Mouse (Mus musculus): ENCODE measurements around the gene Donson.
A peak's percentile ranks its signal among the peaks of the same experiment; 100 is the strongest.
"Not testable (repeated sequence)": the region's sequence is repeated elsewhere in the genome, so short reads cannot be mapped to it uniquely, and the experiment has no call there.

The Donson gene

DNA sequence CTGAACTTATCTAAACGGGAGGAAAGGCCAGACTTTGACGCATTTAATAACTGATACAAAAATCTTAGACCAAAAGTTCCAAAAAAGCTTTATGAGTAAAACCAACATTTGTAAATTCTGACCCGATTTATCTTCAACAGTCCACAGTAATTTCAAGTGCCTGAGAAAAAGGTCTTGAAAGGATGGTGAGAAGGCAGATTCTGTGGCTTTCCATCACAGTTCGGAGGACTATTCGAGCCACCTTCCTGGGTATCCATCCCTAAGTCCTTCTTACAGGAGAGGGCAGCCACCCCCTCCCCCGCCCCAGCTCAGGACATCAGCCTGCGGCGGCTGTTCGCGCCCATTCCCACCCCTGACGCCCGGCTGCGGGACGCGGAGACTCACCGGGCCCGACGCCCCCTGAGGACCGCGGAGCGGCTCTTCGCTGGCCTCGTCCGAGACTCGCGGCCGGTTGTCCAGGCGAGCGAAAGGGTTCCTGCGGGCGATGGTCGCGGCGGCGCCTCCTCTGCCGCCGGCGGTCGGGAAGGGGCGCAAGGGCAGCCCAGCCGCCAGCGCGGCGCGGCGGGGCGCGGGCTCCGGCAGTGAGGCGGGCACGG is 449 bp downstream of the Donson start:
- no peak for DNase-seq (ENCODE audit: low read depth)

DNA sequence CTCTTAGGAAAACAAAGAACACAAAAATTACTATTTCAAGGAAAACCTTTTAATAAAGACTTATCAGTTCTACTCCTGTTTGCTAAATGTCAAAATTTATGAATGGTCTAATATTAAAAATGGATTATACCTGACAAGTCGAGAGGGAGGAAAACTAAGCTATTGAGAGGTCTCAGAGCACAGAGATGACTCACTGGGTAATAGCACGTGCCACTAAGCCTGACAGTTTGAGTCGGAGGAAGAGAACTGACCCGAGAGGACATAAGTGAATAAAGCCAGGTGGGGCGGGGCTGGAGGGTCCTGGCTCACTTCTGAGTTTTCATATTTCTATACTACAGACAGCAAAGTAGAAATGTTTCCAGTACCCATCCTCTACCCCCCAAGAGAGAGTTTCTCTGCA is 2.2 kb downstream of the Donson start:
- no peak for DNase-seq (ENCODE audit: low read depth)

DNA sequence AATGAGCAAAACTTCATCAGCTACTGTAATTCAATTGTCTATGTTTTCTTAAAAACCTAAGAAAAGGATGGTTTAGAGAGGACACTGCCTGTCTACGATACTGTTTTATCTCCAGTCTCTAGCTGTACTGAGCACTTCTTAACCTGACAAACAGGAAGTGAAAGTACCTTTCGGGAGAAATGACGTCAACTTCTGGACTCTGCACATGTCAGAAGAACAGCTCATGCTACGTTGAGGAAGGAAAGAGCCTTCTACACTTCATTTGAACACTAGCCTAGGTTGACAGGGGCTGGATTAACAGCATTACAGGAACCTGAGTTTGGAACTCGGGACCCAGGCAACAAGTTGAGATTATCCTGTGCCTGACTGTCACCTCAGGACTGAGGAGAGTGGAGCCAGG is 3.0 kb downstream of the Donson start:
- no peak for DNase-seq (ENCODE audit: low read depth)

DNA sequence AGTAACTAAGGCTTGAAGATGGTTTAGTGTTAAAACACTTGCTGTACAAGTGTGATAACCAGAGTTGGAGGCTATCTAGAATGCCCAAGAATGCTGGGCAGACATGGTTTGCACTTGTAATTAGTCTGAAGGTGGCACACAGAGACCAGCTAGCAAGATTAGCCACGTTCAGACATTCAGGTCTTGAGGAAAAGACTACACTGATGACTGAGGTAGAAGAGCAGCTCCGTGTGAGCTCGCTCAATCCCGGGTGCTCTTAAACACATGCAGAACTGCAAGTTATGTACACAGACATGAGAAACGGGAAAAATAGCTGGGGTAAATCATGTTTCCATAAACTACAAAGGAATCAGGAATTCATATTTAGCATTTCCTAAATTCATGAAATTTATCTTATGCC is 7.9 kb downstream of the Donson start:
- DNase-seq (ENCODE audit: low read depth) = no peak

DNA sequence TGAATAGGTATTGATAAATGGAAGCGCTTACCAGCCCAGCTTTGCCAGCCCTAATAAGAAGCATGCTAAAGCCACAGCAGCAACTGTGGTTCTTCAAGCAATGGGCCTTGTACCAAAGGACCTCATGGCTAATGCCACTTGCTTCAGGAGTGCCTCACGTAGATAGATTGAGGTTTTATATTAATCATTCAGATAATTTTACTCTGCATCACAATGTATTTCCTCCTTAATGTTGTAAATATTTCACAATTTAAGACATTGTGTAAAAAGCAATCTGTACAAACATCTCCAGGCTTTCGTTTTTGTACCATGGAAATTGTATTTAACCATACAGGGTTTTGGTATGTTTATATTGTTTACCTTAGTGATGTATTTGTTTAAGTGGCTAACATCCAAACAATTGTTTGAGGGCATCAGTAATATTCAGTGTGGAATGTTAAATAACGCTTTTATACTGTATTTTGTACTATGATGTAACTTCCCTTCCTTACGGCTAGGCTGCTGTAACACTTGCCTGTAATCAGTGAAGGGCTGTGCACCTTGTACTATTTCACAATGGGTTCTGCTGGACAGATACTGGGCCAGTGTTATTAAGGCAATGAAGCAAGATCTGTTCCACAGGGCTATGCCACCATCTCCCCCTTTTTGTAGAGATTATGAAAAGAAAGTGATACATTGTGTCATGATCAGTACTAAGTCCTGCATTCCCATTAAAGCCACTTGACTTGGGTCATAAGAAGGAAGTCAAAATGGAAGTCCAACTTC is 10.2 kb downstream of the Donson start:
- DNase-seq (ENCODE audit: low read depth) = no peak

DNA sequence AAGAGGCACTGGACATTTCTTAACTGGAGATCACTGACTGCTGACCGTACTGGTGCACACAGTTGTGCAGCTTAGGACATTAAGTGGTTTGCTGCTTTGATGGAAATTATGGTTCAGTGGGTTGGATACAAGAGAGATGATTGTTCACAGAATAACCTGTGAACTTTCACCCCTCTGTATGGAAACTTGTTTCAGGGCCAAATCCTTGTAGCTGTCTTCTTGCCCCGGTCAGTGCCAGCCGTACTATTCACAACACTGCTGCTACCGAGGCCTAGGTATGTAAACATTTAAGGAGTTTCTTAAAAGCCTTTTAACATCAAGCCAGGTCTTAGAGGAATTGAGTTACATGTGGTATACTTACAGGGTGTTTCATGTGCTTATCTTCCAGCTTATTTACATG is 14.1 kb downstream of the Donson start:
- DNase-seq (ENCODE audit: low read depth) = no peak

DNA sequence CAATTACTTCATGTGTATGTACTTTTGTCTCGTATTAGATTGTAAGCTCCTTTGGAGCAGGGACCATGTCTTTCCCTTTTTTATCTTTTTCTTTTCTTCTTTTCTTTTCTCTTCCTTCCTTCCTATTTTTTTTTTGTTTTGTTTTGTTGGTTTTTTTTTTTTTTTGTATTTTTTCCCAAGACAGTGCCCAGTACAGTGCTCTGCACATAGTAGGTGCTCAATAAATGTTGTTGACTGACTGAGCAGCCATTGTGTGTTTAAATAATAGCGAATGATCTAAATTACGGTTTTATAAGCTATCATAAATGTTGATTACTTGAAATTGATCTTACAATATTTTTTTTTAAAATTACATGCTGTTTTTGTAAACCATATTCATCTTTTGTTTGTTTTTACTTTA is 24.8 kb downstream of the Donson start:
- DNase-seq (ENCODE audit: low read depth) = no peak

DNA sequence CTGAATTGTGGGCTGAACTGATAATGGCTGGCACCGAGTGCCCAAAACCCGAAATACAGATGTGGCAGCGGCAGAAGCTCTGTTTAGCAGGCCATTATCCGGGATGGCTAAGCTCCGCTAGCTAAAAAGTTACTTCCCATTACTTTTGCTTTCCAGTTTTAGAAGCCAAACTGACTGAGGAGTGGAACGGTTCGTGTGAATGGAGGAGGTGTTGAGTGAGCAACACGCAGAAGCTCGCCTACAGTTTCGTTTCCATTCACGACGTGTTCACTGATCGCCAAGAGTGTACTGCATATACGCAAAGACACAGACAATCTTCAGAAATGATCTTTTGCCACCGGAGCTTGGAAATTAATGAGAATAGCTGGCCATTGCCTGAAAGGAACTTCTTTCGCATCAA is 26.2 kb downstream of the Donson start:
- no peak for DNase-seq (ENCODE audit: low read depth)

DNA sequence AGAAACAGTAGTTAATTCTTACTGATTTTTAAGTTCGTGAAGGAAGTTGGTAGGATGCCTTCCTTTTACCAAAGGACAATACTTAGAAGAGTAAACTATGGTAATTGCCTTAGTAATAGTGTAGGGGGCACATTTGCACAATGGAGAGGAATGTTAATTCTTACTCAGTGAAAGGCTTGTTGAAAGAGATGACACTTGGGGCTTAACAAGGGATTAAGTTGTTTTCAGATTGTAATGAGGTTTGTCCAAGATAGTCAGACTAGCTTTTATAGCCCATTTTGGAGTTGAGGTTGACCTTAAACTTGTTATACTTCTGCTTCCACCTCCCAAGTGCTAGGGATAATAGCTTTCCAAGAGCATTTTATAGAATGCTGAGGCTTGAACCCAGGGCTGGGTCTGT is 27.2 kb downstream of the Donson start:
- no peak for DNase-seq (ENCODE audit: low read depth)

DNA sequence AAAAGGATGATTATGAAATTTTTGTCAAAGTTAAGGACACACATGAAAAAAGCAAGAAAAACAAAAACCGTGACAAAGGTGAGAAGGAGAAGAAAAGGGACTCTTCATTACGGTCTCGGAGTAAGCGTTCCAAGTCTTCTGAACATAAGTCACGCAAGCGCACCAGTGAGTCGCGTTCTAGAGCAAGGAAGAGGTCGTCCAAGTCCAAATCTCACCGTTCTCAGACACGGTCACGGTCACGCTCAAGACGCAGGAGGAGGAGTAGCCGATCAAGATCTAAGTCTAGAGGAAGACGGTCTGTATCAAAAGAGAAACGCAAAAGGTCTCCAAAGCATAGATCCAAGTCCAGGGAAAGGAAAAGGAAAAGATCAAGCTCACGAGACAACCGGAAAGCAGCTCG is 28.8 kb downstream of the Donson start:
- no peak for DNase-seq (ENCODE audit: low read depth)

DNA sequence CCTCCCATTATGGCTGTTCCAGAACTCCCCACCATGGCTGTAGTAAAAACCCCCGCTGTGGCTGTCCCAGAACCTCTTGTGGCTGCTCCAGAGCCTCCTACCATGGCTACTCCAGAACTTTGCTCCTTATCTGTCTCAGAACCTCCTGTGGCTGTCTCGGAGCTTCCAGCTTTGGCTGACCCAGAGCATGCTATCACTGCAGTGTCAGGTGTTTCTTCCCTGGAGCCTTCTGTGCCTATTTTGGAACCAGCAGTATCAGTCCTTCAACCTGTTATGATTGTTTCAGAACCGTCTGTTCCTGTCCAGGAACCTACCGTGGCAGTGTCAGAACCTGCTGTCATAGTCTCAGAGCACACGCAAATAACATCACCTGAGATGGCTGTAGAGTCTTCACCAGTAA is 30.1 kb downstream of the Donson start:
- no peak for DNase-seq (ENCODE audit: low read depth)

DNA sequence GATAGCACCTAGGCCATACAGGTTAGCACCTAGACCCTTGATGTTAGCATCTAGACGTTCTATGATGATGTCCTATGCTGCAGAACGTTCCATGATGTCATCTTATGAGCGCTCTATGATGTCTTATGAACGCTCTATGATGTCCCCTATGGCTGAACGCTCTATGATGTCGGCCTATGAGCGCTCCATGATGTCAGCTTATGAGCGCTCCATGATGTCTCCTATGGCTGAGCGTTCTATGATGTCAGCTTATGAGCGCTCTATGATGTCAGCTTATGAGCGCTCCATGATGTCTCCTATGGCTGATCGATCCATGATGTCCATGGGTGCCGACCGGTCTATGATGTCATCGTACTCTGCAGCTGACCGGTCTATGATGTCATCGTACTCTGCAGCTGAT is 31.3 kb downstream of the Donson start:
- DNase-seq (ENCODE audit: low read depth) = no peak

DNA sequence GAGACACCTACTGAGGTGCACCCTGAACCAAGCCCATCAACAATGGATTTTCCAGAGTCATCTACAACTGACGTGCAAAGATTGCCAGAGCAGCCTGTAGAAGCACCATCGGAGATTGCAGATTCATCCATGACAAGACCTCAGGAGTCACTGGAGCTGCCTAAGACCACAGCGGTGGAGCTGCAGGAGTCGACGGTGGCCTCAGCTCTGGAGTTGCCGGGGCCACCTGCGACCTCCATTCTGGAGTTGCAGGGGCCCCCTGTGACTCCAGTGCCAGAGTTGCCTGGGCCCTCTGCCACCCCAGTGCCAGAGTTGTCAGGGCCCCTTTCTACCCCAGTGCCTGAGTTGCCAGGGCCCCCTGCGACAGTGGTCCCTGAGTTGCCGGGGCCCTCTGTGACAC is 33.3 kb downstream of the Donson start:
- DNase-seq (ENCODE audit: low read depth) = no peak

DNA sequence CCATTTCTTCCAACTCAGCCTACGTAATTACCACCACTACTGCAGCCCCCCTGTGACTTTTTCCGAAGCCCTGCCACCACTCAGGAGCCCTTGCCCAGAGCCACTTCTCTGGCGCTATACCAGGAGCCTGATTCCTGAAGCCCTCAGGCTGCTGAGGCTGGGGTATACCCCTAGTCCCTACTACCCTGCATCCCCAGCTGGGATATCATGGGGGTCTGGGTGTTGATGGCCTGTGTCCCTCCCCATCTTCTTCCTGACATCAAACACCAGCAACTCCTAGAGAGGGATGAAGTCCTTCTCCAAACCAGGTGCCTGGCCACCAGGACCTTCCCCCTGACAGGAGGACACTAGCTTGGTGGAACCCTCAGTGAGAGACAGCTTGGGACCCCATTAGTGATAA is 36.4 kb downstream of the Donson start:
- DNase-seq (ENCODE audit: low read depth) = no peak

DNA sequence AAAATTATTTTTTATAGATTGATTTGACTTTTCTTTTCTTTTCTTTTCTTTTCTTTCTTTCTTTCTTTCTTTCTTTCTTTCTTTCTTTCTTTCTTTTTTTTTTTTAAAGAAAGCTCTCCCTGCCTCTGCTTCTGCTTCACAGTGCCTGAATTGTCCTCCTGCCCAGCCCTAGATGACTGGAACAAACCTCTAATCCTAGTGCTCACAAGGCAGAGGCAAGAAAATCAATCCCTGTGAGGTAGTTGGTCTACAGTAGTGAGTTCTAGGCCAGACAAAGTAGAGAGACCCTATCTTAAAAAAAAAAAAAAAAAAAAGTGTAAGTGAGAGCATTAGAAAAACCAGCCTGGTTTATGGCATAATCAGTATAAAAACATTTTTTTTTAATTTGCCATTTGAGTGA is 38.8 kb downstream of the Donson start:
- DNase-seq (ENCODE audit: low read depth) = no peak

DNA sequence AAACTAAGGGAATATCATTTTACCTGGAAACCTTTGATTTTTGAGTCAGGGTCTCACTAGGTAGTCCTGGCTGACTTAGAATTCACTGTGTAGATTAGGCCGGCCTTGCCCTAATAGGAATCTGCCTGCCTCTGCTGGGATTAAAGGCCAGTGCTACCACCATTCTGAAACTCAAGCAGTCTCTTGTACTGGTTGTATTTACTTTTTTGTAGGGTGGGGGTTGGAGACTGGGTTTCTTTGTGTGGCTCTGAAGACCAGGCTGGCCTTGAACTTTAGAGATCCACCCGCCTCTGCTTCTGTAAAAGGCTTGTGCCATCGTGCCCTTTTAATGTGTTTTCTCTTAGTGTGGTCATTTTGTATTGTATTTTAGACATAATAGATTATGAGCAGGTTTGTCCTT is 39.3 kb downstream of the Donson start:
- no peak for DNase-seq (ENCODE audit: low read depth)

DNA sequence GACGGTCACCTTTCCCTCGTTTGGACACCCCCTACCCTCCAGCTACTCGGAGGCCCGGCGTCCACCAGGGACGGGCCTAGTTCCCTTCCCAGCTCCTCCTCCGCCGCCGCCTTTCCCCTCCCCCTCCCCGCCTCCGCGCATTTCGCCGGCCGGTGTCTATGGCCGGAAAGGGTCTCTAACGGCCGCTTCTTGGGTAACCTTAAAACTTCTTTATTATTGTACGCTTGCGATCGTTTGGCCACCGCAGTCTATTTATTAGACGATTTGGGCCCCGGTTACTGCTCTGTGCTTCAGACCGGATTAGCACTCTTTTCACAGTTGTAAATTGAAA is 40.4 kb downstream of the Donson start:
- DNase-seq (ENCODE audit: low read depth) = peak; percentile 60

DNA sequence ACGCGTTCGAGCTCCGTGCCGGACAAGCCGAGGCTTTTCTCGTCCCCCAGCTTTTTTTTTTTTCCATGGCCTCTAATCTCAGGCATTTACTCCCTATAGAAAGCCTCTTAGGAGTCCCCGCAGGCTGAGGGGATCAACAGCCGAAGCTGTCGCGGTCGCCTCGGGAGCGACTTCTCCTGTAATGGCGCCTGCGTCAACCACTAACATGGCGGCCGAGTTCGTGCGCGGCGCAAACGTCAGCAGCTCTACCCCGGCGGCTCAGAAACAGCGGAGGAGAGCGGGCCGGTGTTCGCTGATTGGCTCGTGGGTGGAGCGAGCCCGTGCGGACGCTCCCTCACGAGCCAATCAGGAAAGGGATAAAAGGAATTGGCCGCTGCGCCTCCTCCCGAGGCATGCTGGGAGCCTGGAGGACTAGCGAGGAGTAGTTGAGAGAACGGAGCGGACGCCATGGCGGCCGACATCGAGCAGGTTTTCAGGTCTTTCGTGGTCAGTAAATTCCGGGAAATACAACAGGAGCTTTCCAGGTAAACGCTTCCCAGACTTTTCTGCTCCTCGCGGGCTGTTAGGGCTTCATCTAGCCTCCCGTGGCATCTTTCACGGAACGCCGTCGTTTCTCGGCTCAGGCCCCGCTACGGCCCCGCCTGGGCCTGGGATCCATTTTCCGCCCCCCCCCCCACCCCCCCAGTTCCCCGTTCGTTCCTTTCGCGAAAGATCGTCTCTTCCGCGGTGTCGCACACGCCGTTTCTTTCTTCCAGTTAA is 40.9 kb downstream of the Donson start, which contains the start of gene Son:
Son (plus strand) TSS at position 46 of the 759 bp plus-strand sequence.
- peak; percentile 95 for DNase-seq (ENCODE audit: low read depth)

DNA sequence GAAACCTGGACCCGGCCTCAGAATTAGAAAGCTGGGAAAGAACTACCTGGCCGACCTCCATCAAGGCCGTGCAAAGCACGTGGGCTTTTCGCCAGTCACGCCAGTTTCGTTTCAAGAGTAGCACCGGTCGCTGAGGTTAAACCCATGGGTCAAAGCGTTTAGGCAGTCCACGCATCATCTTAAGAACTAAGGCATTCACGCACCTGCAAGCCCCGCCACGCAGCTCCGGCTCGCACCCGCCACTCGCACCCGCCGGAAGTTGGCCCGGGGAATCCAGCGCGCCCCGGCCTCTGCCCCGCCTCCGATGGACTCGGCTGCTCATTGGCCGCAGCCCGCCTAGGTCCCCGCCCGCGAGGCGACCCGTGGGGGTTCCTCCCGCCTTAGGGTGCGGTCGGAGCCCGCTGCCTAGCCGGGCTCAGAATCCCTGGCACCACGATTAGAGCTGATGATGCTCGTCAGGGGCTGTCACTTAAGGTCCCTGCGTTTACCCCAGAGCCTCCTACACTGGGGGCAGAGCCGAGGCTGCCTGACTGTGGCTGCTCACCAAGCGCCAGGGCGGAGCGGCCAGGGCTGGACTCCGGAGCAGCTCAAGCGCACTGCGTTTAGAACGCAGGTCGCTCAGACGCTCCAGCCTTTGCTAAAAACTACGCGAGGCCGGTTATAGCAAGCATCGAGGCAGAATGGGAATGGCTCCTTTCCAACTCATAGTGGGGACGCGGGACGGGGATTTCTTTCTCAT is 41.7 kb downstream of the Donson start, which contains the start of gene Gart:
Gart (minus strand) TSS at position 272 of the 739 bp plus-strand sequence.
- DNase-seq (ENCODE audit: low read depth) = peak; percentile 87

DNA sequence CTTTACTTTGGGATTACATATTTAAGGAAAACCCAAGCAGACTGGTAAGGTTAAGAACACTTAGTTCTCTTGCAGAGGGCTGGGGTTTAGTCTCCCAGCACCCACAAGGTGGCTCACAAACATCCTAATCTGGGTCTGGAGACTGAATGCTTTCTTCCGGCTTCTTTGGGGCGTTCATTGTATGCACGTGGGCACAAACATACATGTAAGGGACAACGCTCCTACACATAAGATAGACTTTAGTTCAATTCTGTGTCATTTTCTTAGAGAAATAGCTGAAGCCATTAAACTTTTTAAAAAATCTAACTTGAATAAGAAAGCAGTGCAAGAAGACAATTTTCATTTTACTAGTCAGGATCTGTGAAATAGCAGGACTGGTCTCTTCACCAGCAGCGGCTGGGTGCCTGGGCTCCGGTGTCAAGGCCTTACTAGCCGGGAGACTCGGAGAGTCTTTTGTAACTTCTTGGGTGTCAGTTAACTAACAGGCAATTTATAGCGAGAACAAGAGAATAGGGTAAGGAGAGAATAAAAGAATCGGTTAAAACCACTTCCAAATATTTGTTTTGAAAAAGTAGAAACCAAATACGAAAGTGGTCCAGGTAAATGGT is 42.5 kb downstream of the Donson start:
- peak; percentile 72 for DNase-seq (ENCODE audit: low read depth)

DNA sequence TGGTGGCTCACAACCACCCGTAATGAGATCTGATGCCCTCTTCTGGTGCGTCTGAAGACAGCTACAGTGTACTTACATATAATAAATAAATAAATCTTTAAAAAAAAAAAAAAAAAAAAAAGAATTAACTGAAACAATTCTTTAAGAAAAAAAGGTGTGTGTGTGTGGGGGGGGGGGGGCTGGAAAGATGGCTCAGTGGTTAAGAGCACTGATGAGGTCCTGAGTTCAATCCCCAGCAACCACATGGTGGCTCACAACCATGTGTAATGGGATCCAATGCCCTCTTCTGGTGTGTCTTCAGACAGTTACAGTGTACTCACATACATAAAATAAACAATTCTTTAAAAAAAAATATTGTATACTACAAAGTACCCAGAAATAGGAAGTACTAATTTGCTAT is 43.1 kb downstream of the Donson start:
- not testable (repeated sequence) for DNase-seq (ENCODE audit: low read depth)

DNA sequence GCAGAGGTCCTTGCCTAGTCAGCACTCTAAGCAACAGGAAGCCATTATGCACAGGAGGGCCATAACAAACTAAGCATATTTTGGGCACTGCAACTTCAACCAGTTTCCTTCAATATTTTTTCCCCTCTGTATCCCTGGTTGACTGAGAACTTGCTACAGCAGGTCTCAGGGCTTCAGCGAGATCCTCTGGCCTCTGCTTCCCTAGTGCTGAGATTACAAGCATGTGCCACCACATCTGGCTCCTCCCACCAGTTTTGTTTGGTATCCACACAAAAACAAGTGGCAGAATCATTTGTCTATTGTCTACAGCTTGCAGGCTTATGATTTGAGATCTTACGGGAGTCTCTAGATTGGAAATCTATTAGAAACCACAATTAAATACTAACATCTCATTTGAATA is 43.7 kb downstream of the Donson start:
- no peak for DNase-seq (ENCODE audit: low read depth)

Data from c-Kit-positive CD71-positive TER-119-negative erythroid progenitor cells, embryonic 14.5 days (primary cell).